Mouse (Mus musculus) heart, postnatal 0 days (tissue): Measurements from ENCODE around the gene Ruvbl2. TPM values are rescaled to one million over a fixed set of nuclear protein-coding genes. Genes with fewer than 3 reads are reported as not detected.
"Not testable (repeated sequence)": the region's sequence is repeated elsewhere in the genome, so short reads cannot be mapped to it uniquely, and the experiment has no call there.

Source experiments
- ATAC-seq: fragments of 200-750 bp; cut with Nextera tagmentation; 2 replicates; pipeline ENCODE4 v1.8.0; 2017; ENCODE audit warnings: low read depth, moderate number of reproducible peaks, moderate library complexity; ENCODE audit not compliant: insufficient read depth
- DNase-seq: peaks from one replicate; pipeline ENCODE4 v3.0.0-alpha.2; 2016; ENCODE audit warnings: low spot score
- H3K27ac ChIP-seq: fragments of 300-500 bp; sonication (generic); 2 replicates; pipeline ENCODE4 v1.5.1; 2014; ENCODE audit warnings: low read depth, mild to moderate bottlenecking
- H3K27me3 ChIP-seq: fragments of 300-500 bp; sonication (generic); 2 replicates; pipeline ENCODE4 v1.6.1; 2014; ENCODE audit warnings: low read length, mixed read lengths; ENCODE audit not compliant: control insufficient read depth, insufficient read depth
- H3K36me3 ChIP-seq: fragments of 300-500 bp; sonication (generic); replicated peaks from 2 replicates; pipeline ENCODE4 v1.6.1; 2014; ENCODE audit warnings: low read length, mixed read lengths; ENCODE audit not compliant: control insufficient read depth, insufficient read depth
- H3K4me1 ChIP-seq: fragments of 300-500 bp; sonication (generic); 2 replicates; pipeline ENCODE4 v1.6.1; 2014; ENCODE audit warnings: antibody characterized with exemption; ENCODE audit not compliant: control insufficient read depth, insufficient read depth
- H3K4me2 ChIP-seq: fragments of 300-500 bp; sonication (generic); 2 replicates; pipeline ENCODE4 v1.6.1; 2014; ENCODE audit warnings: low read depth, mild to moderate bottlenecking, low read length, moderate library complexity
- H3K4me3 ChIP-seq: fragments of 300-500 bp; sonication (generic); 2 replicates; pipeline ENCODE4 v1.5.1; 2014; ENCODE audit warnings: low read depth, low read length
- H3K9ac ChIP-seq: fragments of 300-500 bp; sonication (generic); replicated peaks from 2 replicates; pipeline ENCODE4 v1.6.1; 2014; ENCODE audit warnings: low read depth, low read length, mixed read lengths
- H3K9me3 ChIP-seq: fragments of 300-500 bp; sonication (generic); replicated peaks from 2 replicates; pipeline ENCODE4 v1.6.1; 2016; ENCODE audit warnings: low read length; ENCODE audit not compliant: control insufficient read depth
- CTCF ChIP-seq: IDR thresholded peaks from 2 replicates; pipeline ENCODE4 v1.5.1; 2016; ENCODE audit warnings: antibody characterized with exemption, control low read depth, low read depth
- EP300 ChIP-seq: IDR thresholded peaks from 2 replicates; pipeline ENCODE4 v1.6.1; 2016; ENCODE audit warnings: antibody characterized with exemption, low read depth
- WGBS: fragments of 180-500 bp; shearing (Covaris S2); extraction: QIAGEN DNeasy Blood & Tissue Kit; methylation state at CpG from one replicate; pipeline ENCODE4 v1.1.7; 2014; 5-methylcytosine and 5-hydroxymethylcytosine counted together
- polyA plus RNA-seq: library from polyadenylated mRNA; unstranded; fragments of >200 nt; fragmentation: Nextera tagmentation; extraction: Ambion mirVana; gene quantifications from 2 replicates; pipeline ENCODE4 v1.2.1, GENCODE M21; 2015
- total RNA-seq: library from RNA; depleted of rRNA; stranded (reverse); fragments of >200 nt; gene quantifications from 2 replicates; pipeline ENCODE4 v1.2.3, GENCODE M21; 2014; ENCODE audit warnings: low replicate concordance

Ruvbl2 gene
- total and polyA plus RNA-seq, 2 experiments from 2014 or later: 31.0 to 76.9 TPM

GRCm38 (mm10) chr7:45465112-45465511, 27.2 kb upstream of the Ruvbl2 start:
- H3K9me3 ChIP-seq: no peaks in the 10 kb centered on the region
- no peak overlapping the region for H3K9ac ChIP-seq
- TF ChIP-seq EP300 (no peak), CTCF (no peak)
- no peaks in the 10 kb centered on the region for H3K27me3 ChIP-seq
- no peak overlapping the region for H3K27ac ChIP-seq
- H3K4me3 ChIP-seq: no peak overlapping the region
- H3K4me1 ChIP-seq: peaks cover 20% of the 10 kb centered on the region
- 94% methylated on average over 12 of the region's 12 CpGs for WGBS
- ATAC-seq: no peak
- H3K36me3 ChIP-seq: peaks cover 23% of the 10 kb centered on the region
- no peak for DNase-seq
- no peak overlapping the region for H3K4me2 ChIP-seq

- H3K4me2 ChIP-seq: no peak overlapping the region
- no peak for ATAC-seq
- H3K27ac ChIP-seq: no peak overlapping the region
- TF ChIP-seq EP300 (no peak), CTCF (no peak)
- no peaks in the 10 kb centered on the region for H3K27me3 ChIP-seq
- no peak overlapping the region for H3K4me3 ChIP-seq
- H3K4me1 ChIP-seq: peaks cover 20% of the 10 kb centered on the region
- peaks cover 23% of the 10 kb centered on the region for H3K36me3 ChIP-seq
- WGBS: 92% methylated on average over 7 of the region's 7 CpGs
- no peaks in the 10 kb centered on the region for H3K9me3 ChIP-seq
- no peak for DNase-seq
- H3K9ac ChIP-seq: no peak overlapping the region
Observed at GRCm38 (mm10) chr7:45463987-45464778, 26.3 kb upstream of the Ruvbl2 start.

- H3K27me3 ChIP-seq, DNase-seq, H3K27ac ChIP-seq, ATAC-seq, H3K9me3 ChIP-seq, H3K9ac ChIP-seq, H3K4me2 ChIP-seq, H3K4me3 ChIP-seq: not testable (repeated sequence)
- WGBS: 77% methylated on average over 4 of the region's 4 CpGs
- Histone ChIP-seq H3K4me1 (peaks cover 27% of the 10 kb centered on the region), H3K36me3 (peaks cover 32% of the 10 kb centered on the region)
Observed at GRCm38 (mm10) chr7:45462868-45463267, 25.0 kb upstream of the Ruvbl2 start.

GRCm38 (mm10) chr7:45462325-45462724, 24.4 kb upstream of the Ruvbl2 start:
- WGBS: 83% methylated on average over 4 of the region's 4 CpGs
- Histone ChIP-seq H3K36me3 (peaks cover 37% of the 10 kb centered on the region), H3K4me2 (no peak overlapping the region), H3K27me3 (no peaks in the 10 kb centered on the region), H3K9me3 (no peaks in the 10 kb centered on the region), H3K9ac (no peak overlapping the region), H3K4me3 (no peak overlapping the region), H3K27ac (no peak overlapping the region), H3K4me1 (peaks cover 30% of the 10 kb centered on the region)
- TF ChIP-seq EP300 (no peak), CTCF (no peak)
- ATAC-seq: no peak
- DNase-seq: no peak

GRCm38 (mm10) chr7:45461781-45462180, 23.9 kb upstream of the Ruvbl2 start:
- Histone ChIP-seq H3K36me3 (peaks cover 43% of the 10 kb centered on the region), H3K4me2 (no peak overlapping the region), H3K9ac (no peak overlapping the region), H3K9me3 (no peaks in the 10 kb centered on the region), H3K27me3 (no peaks in the 10 kb centered on the region), H3K4me1 (peaks cover 29% of the 10 kb centered on the region), H3K27ac (0 out of 2 replicates have a peak overlapping the region, but pooled peaks have one; percentile 26), H3K4me3 (no peak overlapping the region)
- 89% methylated on average over 4 of the region's 4 CpGs for WGBS
- ATAC-seq: no peak
- DNase-seq: no peak
- TF ChIP-seq EP300 (no peak), CTCF (no peak)

DNA sequence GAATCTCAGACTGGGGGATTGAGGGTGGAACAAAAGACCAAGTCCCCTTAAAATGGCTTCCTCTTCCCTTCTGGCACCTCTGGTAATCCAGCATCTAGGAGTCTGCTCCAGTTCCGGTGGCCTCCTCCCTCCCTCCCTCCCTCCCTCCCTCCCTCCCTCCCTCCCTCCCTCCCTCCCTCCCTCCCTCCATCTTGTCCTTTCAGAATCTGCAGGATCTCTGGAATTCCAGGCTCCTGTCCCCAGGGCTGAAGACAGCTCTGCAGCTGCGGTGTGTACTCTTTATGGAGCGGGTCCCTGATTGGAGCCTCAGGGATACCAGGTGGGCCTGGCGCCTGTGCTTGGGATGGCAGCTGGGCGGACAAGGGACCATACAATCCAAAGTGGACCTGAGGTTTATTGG, 23.4 kb upstream of the Ruvbl2 start:
- Histone ChIP-seq H3K4me2 (no peak overlapping the region), H3K4me3 (no peak overlapping the region)

More for the DNA sequence above, 23.4 kb upstream of the Ruvbl2 start:
- DNase-seq (no peak), ATAC-seq (no peak)
- H3K9me3 ChIP-seq: no peaks in the 10 kb centered on the region
- H3K36me3 ChIP-seq: peaks cover 45% of the 10 kb centered on the region
- TF ChIP-seq EP300 (no peak), CTCF (no peak)
- H3K27ac ChIP-seq: peak overlapping the region; percentile 87
- H3K9ac ChIP-seq: no peak overlapping the region
- H3K27me3 ChIP-seq: no peaks in the 10 kb centered on the region
- 83% methylated on average over 4 of the region's 5 CpGs for WGBS
- peaks cover 29% of the 10 kb centered on the region for H3K4me1 ChIP-seq
